Mouse (Mus musculus) thymus, adult 18-20 months (tissue): Measurements from ENCODE around the gene Dgki.

Source experiments
- DNase-seq, 2 experiments: peaks; one replicate each; pipeline ENCODE4 v3.0.0; 2022; ENCODE audit warnings: mixed read lengths in 2 of 2

Dgki gene

DNA sequence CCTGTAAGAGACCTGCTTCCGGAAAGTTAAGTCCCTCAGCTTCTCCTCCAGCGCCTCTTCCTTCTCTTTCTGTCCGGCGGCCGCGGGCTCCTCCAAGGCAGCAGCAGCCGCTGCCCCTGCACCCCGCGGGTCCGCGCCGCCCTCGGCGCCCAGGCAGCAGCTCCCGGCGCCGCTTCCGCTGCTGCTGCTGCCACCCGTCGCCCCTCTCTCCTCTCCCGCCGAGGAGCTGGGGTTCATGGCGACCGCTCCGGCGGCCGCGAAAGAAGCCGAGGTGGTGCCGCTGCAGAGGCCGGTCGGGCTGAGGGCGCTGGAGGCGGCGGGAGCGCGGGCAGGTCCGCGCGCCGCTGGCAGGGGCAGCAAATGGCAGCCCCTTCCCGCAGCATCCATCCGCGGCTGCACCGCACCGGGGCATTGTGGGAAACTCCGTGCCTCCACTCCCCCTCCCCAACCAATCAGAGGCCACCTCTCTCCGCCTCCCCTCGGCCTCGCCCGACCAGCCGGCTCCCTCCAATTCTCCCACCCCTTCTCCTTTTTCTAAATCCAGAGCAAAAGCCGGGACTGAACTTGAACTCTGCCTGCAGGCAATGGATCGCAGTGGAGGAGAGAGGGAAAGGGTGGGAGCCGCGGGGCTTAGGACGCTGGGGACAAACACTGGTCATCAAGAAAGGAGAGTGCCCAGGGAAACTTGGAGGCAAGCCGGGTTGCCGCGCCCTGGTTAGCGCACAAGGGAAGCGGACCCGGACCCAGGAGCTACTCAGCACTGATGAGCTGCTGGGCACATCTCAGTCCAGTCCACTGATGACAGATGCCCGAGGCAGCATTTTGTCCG is at the start of gene Dgki:
Dgki (minus strand) TSS at position 623 of the 829 bp plus-strand sequence.
- DNase-seq: no peak

DNA sequence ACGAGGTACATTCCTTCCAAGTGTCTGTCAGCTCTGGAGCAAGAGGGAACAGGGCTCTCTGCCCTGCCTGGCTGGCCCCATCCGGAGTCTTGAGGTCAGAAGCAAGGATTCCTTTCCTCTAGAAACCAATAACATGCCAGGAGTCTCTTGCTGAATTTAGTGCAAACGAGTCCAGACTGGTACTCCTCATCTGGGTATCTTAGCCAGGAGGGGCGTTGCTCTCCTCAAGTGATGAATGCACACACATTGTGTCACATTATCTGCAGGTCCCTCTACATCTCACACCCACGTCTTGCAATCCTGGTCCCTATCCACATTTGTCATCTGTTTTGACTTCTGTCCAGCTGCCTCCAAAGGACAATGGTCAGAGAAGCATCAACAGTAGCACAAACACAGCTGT is 47.6 kb upstream of the Dgki start:
- no peak for DNase-seq

DNA sequence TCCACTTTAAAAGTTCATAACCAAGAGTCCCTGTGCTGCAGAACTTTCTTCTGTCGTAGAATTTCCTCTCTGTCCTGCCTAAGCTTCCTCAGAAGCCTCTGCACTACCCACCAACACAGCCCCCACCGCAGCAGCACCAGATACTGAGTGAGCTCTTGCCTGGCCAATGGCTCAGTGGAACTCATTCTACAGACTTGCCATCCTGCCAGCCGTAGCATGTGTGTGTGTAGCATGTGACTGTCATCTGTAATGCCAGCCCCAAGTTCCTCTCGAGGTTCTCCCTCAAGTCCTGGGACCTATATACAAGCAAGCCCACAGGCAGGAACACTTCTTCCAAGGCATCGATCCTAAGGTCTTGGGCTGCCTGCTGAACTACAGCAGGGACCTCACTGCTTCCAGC is 38.1 kb upstream of the Dgki start:
- no peak for DNase-seq

DNA sequence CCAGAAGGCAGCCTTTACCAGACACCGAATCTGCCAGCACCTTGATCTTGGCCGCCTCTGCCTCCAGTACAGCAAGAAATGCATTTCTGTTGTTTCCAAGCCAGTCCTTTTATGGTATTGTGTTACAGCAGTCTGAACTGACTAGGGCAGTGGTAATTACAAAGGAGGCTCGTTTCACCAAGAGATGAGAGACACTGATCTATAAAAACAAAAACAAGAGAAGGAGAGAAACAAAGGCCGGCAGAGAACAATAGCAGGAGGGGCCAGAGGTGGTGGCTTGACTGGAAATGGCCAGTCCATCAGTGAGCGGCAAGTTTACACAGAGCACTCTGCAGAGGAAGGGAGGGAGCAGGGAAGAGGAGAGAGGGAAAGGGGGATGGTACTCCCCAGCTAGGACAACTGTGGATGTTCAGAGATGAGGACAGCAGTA is 36.9 kb upstream of the Dgki start:
- no peak for DNase-seq

- no peak for DNase-seq
Measured at GRCm38 (mm10) chr6:37336381-37336780, 36.4 kb upstream of the Dgki start.

GRCm38 (mm10) chr6:37332846-37333245 is 32.9 kb upstream of the Dgki start:
- no peak for DNase-seq

GRCm38 (mm10) chr6:37329901-37330864 is 30.2 kb upstream of the Dgki start:
- DNase-seq: no peak

- no peak for DNase-seq
Measured at GRCm38 (mm10) chr6:37329376-37329775, 29.4 kb upstream of the Dgki start.

DNA sequence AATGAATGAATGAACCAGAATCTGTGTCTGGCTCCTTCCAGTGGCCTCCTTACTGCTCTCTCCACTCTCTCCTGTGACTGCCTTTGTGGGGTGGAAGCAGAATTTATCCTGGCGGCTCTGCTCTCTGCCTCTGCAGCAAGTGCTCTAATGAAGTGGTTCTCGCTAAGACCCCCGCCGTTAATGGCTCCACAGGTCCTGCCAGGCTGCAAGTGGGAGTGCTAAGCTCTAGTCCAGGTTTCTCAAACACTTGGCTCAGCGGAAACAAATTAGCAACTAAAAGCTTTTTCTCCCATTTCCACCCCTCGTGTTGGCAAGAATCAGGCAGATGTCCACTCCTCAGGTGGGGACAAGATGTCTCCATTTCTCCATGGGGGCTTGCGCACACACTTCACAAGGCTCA is 28.7 kb upstream of the Dgki start:
- DNase-seq: no peak

- no peak for DNase-seq
Measured at GRCm38 (mm10) chr6:37327519-37327918, 27.5 kb upstream of the Dgki start.

GRCm38 (mm10) chr6:37326603-37326955 is 26.6 kb upstream of the Dgki start:
- no peak for DNase-seq

DNA sequence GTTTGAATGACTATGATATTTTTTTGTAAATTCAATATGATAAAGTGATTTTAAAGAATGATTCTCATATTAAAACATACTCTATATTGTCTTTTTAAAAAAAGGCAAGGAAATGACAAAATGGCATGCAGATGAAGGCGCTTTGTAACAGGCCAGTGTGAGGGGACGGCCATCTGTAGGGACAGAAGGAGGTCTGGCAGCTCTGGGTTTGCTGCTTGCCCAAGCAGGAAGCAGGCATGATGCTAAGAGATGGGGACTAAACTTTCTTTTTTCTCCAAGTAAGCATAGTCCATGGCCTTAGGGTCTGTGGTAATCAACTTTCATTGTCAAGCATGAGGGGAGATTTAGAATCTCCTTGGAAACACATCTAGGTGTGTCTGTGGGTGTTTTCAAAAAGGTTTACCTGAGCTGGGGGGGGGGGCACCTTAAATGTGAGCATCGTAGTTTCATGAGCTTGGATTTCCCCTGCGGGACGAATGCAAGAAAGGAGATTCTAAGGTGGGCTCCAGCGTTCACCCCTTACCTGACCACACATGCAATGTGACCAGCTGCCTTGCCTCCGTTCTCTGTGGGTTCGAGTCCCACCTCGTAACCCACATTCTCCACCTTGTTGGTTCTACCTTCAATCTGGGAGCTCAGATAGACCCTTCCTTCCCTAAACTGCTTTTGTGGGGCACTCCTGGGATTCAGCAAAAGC is 26.1 kb upstream of the Dgki start:
- DNase-seq: no peak

DNA sequence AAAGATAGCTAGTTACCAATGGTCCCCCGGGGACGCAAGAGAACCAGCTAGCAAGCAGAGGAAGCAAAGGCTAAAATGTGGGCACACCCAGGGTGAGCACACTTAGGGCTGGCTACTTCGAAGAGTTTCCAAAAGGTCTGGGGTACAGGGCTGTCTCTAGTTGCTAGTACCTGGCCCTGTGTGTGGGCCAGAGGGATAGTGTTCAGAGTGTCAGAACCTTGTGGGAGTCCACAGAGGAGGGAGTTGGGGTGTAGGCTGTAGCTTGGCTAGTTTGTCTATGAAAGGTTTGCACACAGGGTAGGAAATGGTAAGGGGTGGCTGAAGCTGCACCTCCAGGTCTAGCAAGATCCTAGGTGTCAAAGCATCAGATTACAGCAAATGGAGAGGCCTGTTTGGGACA is 25.1 kb upstream of the Dgki start:
- no peak for DNase-seq

GRCm38 (mm10) chr6:37322641-37323040 is 22.7 kb upstream of the Dgki start:
- DNase-seq: no peak

DNA sequence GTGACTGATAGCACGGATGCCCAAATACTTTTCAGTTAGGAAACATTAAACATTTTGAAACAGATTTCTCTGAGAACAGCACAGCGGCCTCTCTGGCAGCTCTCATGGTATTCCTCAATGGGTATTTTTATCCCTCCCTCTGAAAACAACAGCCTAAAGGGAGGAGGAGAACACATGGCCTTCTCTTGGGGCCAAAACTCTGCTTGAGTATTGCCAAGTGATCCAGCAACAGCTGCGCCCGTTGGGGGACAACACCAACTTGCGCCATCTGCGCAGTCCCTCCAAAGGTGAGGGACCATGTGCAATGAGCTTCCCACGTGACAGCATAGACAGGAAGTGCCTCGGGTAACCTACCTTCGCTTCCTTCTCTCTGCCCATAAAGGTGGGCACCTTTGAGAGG is 22.1 kb upstream of the Dgki start:
- no peak for DNase-seq

- DNase-seq: no peak
Measured at GRCm38 (mm10) chr6:37317904-37318303, 17.9 kb upstream of the Dgki start.

GRCm38 (mm10) chr6:37315440-37315839 is 15.5 kb upstream of the Dgki start:
- no peak for DNase-seq

DNA sequence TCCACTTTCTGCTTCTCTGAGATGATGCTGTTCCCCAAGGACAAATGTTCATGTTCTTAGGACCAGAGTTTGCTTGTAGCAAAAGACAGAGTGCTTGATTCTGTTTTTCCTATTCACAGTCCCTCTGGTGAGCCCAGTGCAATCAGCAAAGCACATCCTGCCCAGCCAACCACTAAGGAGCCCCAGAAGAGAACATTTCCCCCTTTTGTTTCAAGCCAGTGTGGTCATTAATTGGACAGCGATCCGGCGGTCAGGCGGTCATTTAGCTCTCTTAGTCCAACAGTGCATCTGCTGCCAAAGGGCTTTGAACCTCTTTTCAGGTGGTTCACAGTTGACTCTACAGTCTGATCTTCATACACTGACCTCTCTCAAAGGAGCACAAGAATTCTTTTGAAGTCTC is 10.6 kb upstream of the Dgki start:
- no peak for DNase-seq

DNA sequence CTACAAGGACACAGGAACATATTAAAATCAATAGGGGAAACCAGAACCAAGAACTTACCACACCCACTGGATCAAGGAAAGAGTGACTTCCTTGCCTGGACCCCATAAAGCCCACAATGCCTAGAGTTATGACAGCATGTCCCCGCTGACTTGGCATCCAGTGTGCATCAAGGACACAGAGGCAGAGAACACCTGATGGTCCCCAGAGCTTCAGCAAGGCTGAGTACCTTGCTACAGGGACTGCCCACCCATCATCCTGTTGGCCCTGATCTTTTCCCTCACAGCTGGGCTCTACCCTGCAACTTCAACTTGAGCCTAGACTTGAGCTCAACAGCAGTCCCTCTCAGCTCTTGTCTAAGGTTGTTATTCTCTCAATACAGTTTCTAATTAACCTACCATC is 6.6 kb upstream of the Dgki start:
- DNase-seq: no peak

DNA sequence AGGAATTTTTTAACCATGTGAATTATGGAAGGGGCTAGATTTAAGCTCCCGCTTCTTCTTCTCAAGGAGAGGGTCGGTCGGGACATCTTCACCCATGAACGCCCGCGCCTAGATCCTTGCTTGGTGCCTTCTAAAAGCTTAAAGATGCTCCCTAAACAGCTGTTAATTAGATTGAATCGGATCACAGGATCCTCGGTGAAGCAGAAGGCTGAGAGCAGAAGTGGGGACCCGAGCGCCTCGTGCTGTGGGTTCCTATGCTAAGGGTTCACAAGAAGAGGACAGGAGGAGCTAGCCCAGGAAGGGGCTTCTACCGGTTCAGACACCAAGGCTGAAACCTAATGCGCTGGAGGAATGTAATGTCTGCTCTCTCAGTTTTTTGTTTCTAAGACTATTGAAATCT is 508 bp upstream of the Dgki start:
- no peak for DNase-seq

- DNase-seq: no peak
Measured at GRCm38 (mm10) chr6:37298982-37299381, 1.0 kb downstream of the Dgki start.

- DNase-seq: no peak
Measured at GRCm38 (mm10) chr6:37297744-37298482, 2.1 kb downstream of the Dgki start.

- DNase-seq: no peak
Measured at GRCm38 (mm10) chr6:37292068-37292467, 7.9 kb downstream of the Dgki start.
